Mouse (Mus musculus) embryonic fibroblast, embryonic 13.5 days (primary cell): Measurements from ENCODE around the gene 1700003E16Rik.

ENCODE experiments used
- CTCF ChIP-seq: IDR thresholded peaks from 2 replicates; pipeline ENCODE4 v1.5.1; 2011; ENCODE audit warnings: mild to moderate bottlenecking, control low read depth, low read length, moderate library complexity, borderline replicate concordance; ENCODE audit not compliant: insufficient read depth
- POLR2A ChIP-seq: IDR thresholded peaks from 2 replicates; pipeline ENCODE4 v1.6.1; 2011; ENCODE audit warnings: low read depth, mild to moderate bottlenecking, control low read depth, low read length, moderate library complexity

GRCm38 (mm10) chr6:83115011-83115671 lies 41.1 kb upstream of the 1700003E16Rik start, which contains the start of gene Mogs:
- TF ChIP-seq CTCF = peak; percentile 39; the same call in 1 of the 2 replicates
- TF ChIP-seq POLR2A = peak; percentile 95
